Mouse (Mus musculus) forebrain, embryonic 11.5 days (tissue): ENCODE results near the gene Nupr1. TPM values are rescaled to one million over a fixed set of nuclear protein-coding genes. Genes with fewer than 3 reads are reported as not detected.

Experiments
- ATAC-seq: fragments of 200-750 bp; cut with Nextera tagmentation; replicated peaks from 2 replicates; pipeline ENCODE4 v1.8.0; 2017; ENCODE audit warnings: moderate TSS enrichment; ENCODE audit not compliant: low FRiP score
- DNase-seq: peaks from one replicate; pipeline ENCODE4 v3.0.0-alpha.2; 2017; ENCODE audit warnings: low spot score
- H3K27ac ChIP-seq: fragments of 300-500 bp; sonication (generic); 2 replicates; pipeline ENCODE4 v1.5.1; 2014; ENCODE audit warnings: low read depth, low read length
- H3K27me3 ChIP-seq: fragments of 300-500 bp; sonication (generic); 2 replicates; pipeline ENCODE4 v1.6.1; 2014; ENCODE audit warnings: mild to moderate bottlenecking, low read length, mixed read lengths; ENCODE audit not compliant: control insufficient read depth, insufficient read depth
- H3K36me3 ChIP-seq: fragments of 300-500 bp; sonication (generic); 2 replicates; pipeline ENCODE4 v1.6.1; 2014; ENCODE audit warnings: mild to moderate bottlenecking, low read length, moderate library complexity, mixed read lengths; ENCODE audit not compliant: control insufficient read depth, insufficient read depth
- H3K4me1 ChIP-seq: fragments of 300-500 bp; sonication (generic); replicated peaks from 2 replicates; pipeline ENCODE4 v1.6.1; 2014; ENCODE audit warnings: low read length, mixed read lengths; ENCODE audit not compliant: control insufficient read depth, insufficient read depth
- H3K4me2 ChIP-seq: fragments of 300-500 bp; sonication (generic); 2 replicates; pipeline ENCODE4 v1.6.1; 2014; ENCODE audit warnings: low read depth, mild to moderate bottlenecking, low read length, moderate library complexity, mixed read lengths; ENCODE audit not compliant: severe bottlenecking
- H3K4me3 ChIP-seq: fragments of 300-500 bp; sonication (generic); 2 replicates; pipeline ENCODE4 v1.5.1; 2014; ENCODE audit warnings: low read depth, low read length
- H3K9ac ChIP-seq: fragments of 300-500 bp; sonication (generic); 2 replicates; pipeline ENCODE4 v1.6.1; 2014; ENCODE audit warnings: low read length
- H3K9me3 ChIP-seq: fragments of 300-500 bp; sonication (generic); 2 replicates; pipeline ENCODE4 v1.6.1; 2016; ENCODE audit warnings: low read length, mixed read lengths; ENCODE audit not compliant: control insufficient read depth
- WGBS: fragments of 180-500 bp; shearing (Covaris S2); extraction: QIAGEN DNeasy Blood & Tissue Kit; methylation state at CpG from one replicate; pipeline ENCODE4 v1.1.7; 2014; 5-methylcytosine and 5-hydroxymethylcytosine counted together
- polyA plus RNA-seq: library from polyadenylated mRNA; unstranded; fragments of >200 nt; fragmentation: Nextera tagmentation; extraction: Ambion mirVana; gene quantifications from 2 replicates; pipeline ENCODE4 v1.2.1, GENCODE M21; 2014

Nupr1 gene
- polyA plus RNA-seq, 1 experiment from 2014 or later, result 3.2 TPM

GRCm38 (mm10) chr7:126621452-126622359 lies 9.0 kb downstream of the Nupr1 start:
- Histone ChIP-seq H3K4me1 (no peaks in the 10 kb centered on the region), H3K27ac (no peak overlapping the region; the same call in 1 of the 2 replicates), H3K4me2 (no peak overlapping the region), H3K27me3 (no peaks in the 10 kb centered on the region), H3K36me3 (no peaks in the 10 kb centered on the region), H3K9me3 (no peaks in the 10 kb centered on the region), H3K4me3 (no peak overlapping the region), H3K9ac (no peak overlapping the region)
- ATAC-seq, result no peak
- 86% methylated on average over 9 of the region's 9 CpGs for WGBS
- no peak for DNase-seq

DNA sequence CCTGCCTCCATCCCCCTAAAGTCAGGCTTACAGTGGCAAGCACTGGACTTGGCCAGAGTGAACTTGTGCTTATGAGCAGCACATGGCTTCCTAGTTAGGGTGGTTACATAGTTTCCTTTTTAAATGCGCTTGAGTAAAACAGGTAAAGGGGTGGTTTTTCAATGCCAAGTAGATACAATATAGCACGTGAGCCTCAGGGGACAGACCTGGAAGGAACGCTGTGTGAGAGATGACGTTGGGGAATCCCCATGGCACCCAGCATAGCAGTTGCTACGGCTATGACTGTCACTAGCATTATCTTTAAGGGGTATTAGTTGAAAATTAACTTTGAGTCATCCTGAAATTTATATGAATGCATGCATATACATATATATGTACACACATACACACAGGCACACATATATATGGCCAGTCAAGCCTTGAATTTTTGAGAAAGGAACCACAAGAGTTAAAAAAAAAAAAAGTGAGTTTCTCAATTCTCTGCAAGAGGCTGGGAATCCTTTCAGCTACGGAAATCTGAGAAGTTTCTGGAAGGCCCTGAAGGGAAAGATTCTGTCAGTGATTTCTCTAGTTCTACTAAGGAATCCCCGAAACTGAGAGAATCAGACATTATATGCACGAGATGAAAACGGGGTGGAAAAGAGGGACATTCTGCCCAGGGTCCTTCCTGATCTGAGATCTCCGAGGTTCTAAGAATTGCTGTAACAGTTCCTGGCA lies 10.9 kb downstream of the Nupr1 start:
- Histone ChIP-seq H3K27me3 (no peaks in the 10 kb centered on the region), H3K4me2 (no peak overlapping the region), H3K9me3 (no peaks in the 10 kb centered on the region), H3K27ac (no peak overlapping the region), H3K4me1 (no peaks in the 10 kb centered on the region), H3K4me3 (no peak overlapping the region), H3K36me3 (no peaks in the 10 kb centered on the region), H3K9ac (no peak overlapping the region)
- DNase-seq, result no peak
- ATAC-seq, result no peak
- WGBS, result 81% methylated on average over 10 of the region's 10 CpGs

DNA sequence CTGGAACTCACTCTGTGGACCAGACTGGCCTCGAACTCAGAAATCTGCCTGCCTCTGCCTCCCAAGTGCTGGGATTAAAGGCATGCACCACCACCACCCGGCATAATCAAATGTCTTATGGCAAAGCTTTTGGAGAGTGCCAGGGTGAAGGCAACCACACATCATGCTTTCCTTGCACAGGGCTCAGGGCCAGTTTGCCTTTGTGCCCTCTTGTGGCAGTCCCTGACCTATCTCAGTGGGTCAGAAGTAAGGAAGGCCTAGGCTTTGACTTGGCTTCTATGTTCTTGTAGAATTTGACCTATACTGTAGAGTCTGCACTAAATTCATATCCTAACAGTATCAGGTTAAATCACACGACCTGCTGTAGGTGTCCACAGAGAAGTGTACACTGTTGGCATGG lies 14.0 kb downstream of the Nupr1 start:
- Histone ChIP-seq H3K4me3 (no peak overlapping the region), H3K27me3 (no peaks in the 10 kb centered on the region), H3K4me1 (no peaks in the 10 kb centered on the region), H3K27ac (no peak overlapping the region), H3K36me3 (no peaks in the 10 kb centered on the region), H3K4me2 (no peak overlapping the region), H3K9ac (no peak overlapping the region), H3K9me3 (no peaks in the 10 kb centered on the region)
- ATAC-seq, result no peak
- no peak for DNase-seq
- WGBS, result 76% methylated on average over 3 of the region's 3 CpGs

DNA sequence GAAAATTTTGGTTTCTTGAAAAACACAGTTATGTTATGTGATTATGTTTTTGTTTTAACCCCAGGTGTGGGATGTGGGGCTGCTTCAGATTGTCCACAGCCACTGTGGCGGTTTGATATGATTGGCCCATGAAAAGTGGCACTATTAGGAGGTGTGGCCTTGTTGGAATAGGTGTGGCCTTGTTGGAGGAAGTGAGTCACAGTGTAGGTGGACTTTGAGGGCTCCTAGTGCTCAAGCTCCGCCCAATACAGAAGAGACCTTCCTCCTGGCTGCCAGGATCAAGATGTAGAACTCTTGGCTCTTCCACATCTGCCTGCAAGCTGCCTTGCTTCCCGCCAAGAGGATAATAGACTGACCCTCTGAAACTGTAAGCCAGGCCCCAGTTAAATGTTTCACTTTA lies 17.9 kb downstream of the Nupr1 start:
- Histone ChIP-seq H3K36me3 (no peaks in the 10 kb centered on the region), H3K4me2 (no peak overlapping the region), H3K27me3 (no peaks in the 10 kb centered on the region), H3K9ac (no peak overlapping the region), H3K27ac (no peak overlapping the region), H3K9me3 (no peaks in the 10 kb centered on the region), H3K4me1 (no peaks in the 10 kb centered on the region), H3K4me3 (no peak overlapping the region)
- ATAC-seq, result no peak
- WGBS, result 81% methylated on average over 3 of the region's 3 CpGs
- DNase-seq, result no peak

- Histone ChIP-seq H3K9me3 (no peaks in the 10 kb centered on the region), H3K9ac (no peak overlapping the region), H3K27me3 (no peaks in the 10 kb centered on the region), H3K27ac (no peak overlapping the region), H3K4me1 (no peaks in the 10 kb centered on the region), H3K36me3 (no peaks in the 10 kb centered on the region), H3K4me2 (no peak overlapping the region), H3K4me3 (no peak overlapping the region)
- DNase-seq (no peak), ATAC-seq (no peak)
- 77% methylated on average over 5 of the region's 5 CpGs for WGBS
Observed at GRCm38 (mm10) chr7:126607796-126608195, 22.9 kb downstream of the Nupr1 start.

GRCm38 (mm10) chr7:126607064-126607463 lies 23.6 kb downstream of the Nupr1 start:
- Histone ChIP-seq H3K4me3 (no peak overlapping the region), H3K36me3 (no peaks in the 10 kb centered on the region), H3K9ac (no peak overlapping the region), H3K4me1 (no peaks in the 10 kb centered on the region), H3K27ac (no peak overlapping the region), H3K9me3 (no peaks in the 10 kb centered on the region), H3K4me2 (no peak overlapping the region), H3K27me3 (no peaks in the 10 kb centered on the region)
- ATAC-seq (no peak), DNase-seq (no peak)
- WGBS, result 84% methylated on average over 3 of the region's 3 CpGs

GRCm38 (mm10) chr7:126606611-126607010 lies 24.1 kb downstream of the Nupr1 start:
- Histone ChIP-seq H3K27ac (no peak overlapping the region), H3K4me1 (no peaks in the 10 kb centered on the region), H3K4me2 (no peak overlapping the region), H3K4me3 (no peak overlapping the region), H3K36me3 (no peaks in the 10 kb centered on the region), H3K27me3 (no peaks in the 10 kb centered on the region), H3K9ac (no peak overlapping the region), H3K9me3 (no peaks in the 10 kb centered on the region)
- WGBS, result 88% methylated on average over 5 of the region's 5 CpGs
- ATAC-seq (no peak), DNase-seq (no peak)

- Histone ChIP-seq H3K4me1 (no peaks in the 10 kb centered on the region), H3K4me3 (no peak overlapping the region), H3K27me3 (no peaks in the 10 kb centered on the region), H3K36me3 (no peaks in the 10 kb centered on the region), H3K9me3 (no peaks in the 10 kb centered on the region), H3K27ac (no peak overlapping the region), H3K4me2 (no peak overlapping the region), H3K9ac (no peak overlapping the region)
- ATAC-seq (no peak), DNase-seq (no peak)
- 85% methylated on average over 3 of the region's 3 CpGs for WGBS
Observed at GRCm38 (mm10) chr7:126602650-126603049, 28.0 kb downstream of the Nupr1 start.
